Mouse (Mus musculus) 3T3-L1 (cell line): ENCODE results near the gene Rbms1.

ENCODE experiments used
- DNase-seq: peaks from one replicate; pipeline ENCODE4 v3.0.0-alpha.2; 2015; ENCODE audit warnings: low read depth, low spot score

Gene Rbms1

DNA sequence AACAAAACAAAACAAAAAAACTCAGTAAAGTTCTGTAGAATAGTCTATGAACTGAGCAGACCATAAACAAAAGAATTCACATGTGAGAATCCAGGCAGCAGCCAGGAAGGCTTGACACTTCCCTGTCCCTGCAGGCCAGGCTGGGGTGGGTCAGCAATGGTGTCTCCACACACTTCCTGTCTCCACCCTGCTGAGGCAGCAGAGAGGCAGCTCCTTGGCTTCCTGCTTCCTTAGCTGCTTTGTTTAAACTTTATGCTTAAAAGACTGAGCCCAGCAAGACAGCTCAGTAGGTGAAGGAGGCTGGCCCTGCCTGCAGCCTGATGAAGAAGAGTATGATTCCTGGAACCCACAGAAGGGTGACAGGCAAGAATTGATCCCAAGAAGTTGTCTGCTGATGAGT is 152.4 kb downstream of the Rbms1 start:
- DNase-seq, result peak; percentile 82

DNA sequence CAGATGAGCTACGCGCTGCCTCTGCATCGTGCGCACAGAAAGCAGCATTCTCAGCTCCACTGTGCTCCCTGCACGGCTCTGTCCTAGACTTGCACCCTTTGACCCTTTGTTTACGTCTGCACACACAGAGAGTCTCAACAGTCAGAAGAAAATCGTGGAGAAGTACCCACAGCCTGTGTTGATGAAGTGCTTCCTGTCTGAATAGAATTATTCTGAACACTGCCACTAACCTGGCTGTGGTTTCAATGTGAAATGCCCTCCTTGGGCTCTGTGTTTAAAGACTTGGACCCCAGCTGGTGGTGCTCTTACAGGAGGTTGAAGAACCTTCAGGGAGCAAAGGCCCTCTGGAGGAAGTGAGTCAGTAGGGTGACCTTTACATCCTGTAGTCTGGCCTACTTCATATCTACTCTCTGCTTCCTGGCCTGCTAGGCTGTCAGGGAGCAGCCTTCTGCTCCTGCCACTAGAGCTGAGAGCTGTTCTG is 153.5 kb downstream of the Rbms1 start:
- peak; percentile 52 for DNase-seq

DNA sequence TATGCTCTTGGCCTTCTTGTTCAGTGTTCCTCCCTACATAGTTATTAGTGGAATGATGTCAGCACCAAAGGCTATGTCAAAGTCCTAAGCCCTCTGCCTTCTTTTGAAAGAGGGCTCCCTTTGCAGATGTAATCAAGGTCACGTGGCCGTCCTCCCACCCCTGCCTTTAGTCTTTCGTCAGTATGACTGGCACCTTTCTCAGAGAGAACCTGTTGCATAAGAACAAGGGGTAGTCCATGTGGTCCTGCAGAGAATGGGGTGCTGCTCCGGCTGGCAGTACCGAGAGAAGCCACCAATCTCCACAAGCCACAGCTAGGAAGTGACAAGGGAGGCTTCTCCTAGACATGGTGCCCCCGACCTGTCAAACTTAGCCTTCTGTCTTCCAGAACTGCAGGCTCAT is 154.2 kb downstream of the Rbms1 start:
- no peak for DNase-seq

DNA sequence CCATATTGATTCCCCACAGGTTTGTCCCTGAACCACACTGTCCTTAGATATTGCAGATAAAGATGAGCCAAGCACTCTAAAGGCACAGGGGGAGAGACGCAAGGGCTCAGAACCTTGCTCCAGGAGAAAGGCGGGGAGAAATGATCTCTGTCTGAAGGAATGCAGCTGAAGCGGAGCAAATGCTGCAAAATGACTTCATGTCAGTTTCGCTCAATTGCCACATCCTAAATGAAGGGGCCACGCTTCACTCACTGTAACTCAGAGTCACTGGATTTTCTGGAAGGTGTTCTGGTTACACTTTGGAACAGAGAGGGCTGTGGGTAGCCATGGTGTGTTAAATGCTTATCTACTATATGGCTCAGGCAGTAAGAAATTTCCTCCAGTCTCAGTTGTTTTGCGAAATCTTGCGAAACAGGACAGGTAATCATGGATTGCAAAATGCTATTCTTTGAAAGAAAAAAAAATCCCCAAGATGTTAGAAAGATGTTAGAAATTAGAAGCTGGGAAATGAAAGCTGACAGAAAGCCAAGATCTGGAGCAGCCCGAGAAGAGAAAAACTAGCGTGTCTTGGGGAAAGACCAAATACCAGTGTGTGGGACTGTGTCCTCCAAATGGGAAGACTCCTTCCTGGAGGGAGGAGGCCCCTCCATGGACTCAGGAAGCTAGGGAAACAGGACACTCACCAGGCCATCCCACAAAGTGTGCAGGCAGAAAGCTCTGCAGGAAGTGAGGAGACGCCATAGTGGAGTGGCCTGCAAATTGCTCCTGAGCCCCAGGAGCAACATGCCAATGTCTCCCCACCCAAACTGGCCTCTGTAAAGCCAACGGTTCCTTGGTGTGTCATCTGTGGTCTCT is 155.4 kb downstream of the Rbms1 start:
- peak; percentile 88 for DNase-seq

DNA sequence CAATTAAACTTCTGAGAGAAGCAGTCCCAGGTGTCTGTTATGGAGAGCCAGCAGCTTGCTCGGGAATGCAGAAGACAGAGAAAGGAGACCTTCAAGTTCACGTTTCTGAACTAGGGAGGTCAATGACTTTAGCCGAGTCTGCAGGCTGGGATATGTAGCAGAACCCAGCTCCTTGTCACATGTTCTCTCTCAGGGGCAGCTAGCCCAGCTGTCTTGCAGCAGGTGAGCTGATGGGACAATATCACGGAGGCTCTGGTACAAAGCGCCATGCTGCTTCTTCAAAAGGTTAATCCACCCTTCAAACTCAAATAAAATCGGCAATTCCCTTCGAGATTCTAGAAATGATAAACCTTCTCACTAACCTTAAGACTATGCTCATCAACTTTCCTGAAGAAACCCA is 158.2 kb downstream of the Rbms1 start:
- DNase-seq, result no peak

DNA sequence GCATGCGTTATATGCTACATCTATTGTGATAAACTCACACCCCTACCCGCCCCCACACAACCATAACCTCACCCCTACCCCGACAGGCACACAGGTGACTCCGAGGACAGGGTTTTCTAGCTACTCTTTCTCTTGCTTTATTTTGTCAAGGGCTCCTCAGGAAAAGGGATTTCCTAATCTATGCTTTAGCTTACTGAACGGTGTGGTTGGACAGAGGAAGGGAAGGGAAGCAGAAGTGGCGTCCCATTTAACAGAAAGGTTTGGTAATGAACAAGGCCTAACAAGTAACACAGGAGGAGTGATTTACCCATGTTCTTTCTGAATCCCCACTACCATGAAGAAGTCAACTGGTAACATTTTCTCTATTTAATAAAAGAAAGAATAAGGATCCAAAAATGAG is 159.6 kb downstream of the Rbms1 start:
- DNase-seq, result no peak

DNA sequence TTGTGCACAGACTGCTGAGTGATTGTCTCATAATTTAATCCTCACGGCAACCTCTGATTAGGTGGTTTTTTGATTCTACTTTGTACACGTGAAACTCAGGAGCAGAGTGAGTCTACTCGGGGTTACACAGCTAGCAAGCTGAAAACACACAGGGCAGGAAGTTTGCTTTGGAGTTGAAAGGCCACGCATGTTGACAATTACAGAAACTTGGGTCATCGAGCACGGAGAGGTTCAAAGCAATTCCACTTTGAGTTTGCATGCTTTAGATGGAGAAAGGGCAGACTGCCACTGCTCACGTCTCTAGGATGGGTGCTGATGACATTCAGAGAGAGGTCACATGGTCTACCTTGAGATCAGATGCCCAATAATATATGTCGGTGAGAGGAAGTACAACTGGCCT is 160.2 kb downstream of the Rbms1 start:
- no peak for DNase-seq

DNA sequence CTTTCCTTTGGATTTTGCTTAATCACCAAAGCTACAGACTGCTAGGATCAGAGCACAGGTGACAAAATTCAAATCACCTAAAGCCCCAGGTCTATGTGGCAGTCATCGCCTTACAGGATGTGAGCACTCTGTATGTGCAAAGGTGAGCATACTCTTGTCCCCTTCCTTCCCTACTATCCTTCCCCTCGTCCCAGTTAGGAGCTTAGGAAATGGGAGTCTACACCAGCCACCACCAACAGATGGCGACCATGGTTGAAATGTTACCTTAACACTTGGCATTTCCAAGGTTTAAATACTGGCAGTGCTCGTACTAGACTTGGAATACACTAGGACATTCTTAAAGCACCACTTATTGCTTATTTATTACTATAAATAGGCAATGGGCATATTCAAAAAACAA is 160.8 kb downstream of the Rbms1 start:
- peak; percentile 71 for DNase-seq

DNA sequence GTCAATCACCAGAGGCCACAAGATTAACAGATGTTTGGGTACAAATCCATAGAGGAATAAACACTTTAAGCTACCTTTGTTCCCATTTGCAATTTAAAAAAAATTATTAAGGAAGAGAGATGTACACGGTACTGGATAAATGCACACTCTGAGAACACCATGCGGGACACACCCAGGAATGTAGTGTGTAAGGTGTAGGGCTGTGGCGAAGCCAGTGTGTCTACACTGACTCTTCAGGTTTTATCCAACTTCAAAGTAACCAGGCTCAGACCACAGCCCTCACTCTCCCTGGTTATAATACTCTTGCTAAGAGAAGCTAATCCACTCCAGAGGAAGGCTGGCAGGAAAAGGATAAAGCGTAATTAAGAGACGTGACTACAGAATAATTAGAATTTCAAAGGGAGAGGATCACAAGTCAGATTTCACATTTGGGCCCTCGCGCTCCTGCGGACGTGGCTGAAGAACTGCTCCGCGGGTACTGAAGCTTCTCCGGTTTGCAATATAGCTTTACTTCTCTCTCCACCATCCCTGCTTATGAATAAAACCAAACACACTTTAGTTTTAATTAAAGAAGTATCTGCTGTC is 161.3 kb downstream of the Rbms1 start:
- DNase-seq, result no peak

DNA sequence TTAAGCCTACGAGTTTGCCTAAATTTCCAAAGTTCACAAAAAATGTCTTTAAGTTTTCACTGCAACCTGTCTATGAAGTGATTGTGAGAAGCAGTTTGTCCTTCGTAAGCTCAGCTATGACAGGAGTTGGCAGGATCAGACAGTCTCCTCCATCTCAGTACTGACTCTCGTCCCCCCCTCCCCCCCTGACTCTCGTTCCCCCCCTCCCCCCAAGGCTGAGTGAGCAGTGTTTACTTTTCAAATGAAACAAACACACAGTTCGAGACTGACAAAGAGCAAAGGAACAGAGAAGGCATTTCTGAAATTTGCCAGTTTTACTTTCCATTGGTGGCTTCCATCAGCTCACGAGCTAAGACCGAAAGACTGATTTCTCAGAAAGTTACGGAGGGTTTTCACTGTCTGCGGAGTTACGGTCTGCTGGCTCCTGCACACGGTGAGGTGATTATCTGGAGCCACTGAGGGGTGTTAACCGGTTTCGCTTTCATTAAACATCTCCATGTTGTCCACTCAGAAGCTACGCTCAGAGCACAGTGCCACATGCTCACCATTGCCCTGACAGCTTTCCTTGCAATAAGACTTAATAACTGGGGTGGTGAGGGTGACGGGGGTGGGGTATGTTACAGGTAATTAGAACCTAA is 162.0 kb downstream of the Rbms1 start:
- DNase-seq, result no peak

DNA sequence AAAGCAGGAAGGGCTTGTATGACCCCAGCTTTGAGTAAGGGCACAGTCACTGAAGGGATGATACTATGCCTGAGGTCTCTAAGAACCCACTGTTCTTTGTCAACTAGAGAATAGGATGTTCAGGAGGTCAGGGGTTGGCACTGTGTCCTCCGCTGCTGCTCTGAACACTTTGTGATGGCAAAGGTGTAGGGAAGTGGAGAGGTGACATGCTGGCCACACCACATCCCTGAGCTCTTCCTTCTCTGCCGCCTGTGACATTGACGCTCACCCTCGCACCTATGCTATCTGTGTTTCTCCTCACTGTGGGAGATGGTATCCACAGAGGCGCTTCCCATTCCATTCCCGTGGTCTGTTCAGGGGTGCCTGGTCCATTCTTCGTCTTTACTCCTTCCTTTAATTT is 163.2 kb downstream of the Rbms1 start:
- DNase-seq, result no peak

DNA sequence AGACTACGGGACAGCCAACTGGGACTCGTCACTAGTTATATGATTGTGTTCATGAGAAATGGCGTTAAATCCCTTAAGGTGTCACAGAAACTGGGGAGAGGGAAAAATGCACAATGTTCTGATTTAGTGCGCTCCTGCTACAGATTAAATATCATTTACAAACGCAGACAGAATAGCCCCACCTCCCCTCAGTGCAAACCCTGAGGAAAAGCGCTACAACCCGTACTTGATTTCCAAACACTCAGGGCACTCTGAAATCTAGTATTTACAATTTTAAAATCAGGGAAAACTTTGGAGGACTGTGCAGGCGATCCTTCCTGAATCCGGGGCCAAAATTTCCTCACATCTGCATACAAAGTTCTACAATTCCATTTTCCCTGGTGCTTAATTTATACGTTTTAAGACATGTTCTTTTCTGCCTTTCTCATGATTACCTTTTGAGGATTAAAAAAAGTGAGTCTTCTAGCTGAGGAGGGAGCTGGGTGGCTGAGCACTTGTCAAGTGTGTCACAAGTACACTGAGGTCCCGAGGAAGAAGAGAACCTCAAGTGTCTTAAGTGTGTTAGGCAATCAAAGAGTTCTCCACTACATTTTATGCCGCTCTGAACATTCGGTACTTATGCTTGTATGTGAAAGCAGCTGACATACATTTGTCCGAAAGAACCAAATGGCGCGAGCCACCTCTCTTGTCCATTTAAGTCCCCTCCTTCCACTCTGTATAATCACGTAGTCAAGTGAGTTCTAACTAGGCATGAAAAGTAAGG is 164.0 kb downstream of the Rbms1 start:
- no peak for DNase-seq

DNA sequence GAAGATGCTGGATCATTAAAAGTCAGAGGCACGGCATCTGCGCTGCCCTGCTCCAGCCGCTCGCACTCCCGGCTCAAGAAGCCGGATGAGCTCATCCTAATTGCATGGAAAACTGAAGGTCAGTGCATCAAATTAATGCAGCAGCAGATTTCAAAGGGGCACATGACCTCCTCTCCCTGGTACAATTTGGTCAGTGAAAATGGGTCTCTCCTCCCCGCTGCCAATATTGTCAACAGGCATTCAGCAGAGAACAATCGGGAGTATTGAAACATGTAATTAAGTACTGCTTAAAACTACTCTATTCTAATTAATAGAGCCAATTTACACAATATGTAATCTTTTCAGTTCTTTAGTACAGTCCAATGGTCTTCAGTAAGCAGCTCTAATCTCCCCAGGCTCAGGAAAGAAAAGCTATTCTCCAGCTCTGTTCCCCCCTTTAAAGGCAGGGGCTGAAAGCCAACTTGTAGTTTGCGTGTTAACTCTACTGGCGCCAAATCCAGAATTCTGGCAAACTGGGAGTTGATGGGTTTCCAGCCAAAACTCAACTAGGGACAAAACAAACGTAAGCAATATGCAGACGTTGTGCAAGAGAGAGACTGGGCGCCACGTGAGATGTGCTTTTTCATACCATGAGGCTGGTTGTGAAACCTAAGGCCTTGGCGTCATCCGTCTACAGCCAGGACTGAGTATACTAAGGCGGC is 165.9 kb downstream of the Rbms1 start:
- DNase-seq, result no peak

DNA sequence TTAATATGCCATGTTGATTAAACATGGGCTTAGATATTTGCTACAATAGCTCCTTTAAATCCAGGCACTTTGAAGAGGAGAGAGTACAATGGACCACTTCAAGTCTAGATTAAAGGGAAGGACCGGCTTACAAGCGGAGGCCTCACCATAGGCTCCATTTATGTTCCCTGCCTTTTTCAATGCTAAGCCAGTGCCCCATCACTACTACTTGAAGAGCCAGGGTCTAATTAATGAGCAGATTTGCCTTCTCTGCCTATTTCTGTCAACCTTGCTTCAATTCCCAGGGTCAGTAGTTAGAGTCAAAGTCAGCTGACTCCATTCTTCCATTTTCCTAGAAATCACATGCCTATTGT is 166.4 kb downstream of the Rbms1 start:
- no peak for DNase-seq

DNA sequence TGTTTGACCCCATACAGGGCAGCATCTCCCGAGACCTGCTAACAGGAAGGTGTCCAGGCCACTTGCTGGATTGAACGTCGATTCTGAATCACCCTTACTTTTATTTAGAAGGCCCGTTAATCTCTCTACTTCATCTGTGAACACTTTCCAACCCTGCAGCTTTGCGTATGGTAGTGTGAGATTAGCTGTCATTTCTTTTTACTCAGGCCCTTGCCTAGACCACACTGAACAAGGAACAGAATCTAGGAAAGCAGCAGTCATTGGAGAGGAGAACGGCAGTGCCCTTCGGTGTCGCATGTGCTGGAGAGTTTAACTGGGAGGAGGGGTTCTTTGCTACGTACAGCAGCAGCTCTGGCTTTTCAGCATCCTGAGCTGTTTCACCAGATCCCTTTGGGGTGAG is 167.1 kb downstream of the Rbms1 start:
- DNase-seq, result no peak

DNA sequence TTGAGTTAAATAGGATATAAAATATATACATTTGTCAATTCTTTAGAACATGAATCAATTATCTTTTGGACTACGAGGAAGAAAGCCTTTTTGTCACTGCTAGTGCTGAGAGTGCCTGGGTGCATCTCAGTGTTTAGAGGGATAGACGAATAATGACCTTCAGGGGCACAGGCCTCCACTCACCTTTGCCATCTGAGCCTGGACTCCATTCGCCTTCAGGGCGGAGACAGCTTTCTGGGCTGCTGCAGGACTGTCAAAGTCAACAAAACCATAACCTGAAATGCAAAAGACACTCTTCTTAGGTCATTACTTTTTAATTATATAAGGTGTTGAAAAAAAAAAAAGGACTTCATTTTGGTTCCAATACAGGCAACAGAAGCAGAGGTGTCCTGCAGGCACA is 170.5 kb downstream of the Rbms1 start:
- DNase-seq, result no peak

DNA sequence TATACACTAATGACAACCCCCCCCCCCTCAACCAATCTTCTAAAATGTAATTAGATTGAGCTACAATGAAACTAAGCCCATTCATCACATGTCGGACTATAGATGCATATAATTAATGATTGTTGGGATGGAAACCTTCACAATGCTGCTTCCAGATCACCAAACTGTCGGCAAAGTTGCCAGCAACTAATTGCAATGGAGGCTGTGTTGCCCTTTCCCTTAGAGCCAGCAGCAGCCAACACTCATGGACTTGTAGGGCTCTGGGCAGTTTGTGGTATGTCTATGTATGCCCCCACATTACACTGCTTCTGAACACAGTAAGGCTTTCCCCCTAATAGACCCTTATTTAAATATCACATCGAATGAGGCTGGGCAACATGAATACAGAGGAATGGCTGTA is 173.9 kb downstream of the Rbms1 start:
- DNase-seq, result no peak

DNA sequence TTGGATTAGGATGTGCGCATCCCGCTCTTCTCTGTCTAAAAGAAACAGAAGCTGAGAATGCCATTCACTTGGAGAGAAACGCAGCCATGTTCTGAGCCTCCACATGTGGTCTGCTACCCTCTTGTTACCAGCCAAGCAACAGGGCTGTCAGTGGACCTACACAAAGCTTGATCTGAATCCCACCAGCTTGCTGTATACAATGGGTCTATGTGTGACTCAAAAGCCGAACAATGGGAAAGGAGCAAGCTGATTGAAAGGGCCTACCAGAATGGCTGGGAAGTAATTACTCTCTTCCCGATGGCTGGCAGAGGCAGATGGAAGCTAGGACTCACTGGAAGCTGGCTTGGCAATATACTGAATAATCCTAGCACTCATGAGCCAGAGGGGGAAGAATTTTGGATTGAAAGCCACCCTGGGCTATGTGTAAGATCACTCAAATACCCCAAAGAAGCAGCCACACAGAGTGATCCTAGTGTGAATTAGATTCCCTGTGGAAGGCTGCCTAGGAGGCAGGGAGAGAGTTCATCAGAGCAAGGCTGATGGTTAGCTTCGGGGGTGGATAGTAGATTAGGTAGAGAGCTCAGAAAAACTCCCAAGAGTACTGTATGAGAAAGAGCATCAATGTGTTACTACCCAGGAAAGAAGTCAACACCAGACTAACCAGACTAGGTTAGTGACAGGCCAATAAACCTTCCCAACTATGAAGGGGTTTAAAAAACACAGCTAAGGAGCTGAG is 174.7 kb downstream of the Rbms1 start:
- DNase-seq, result no peak

DNA sequence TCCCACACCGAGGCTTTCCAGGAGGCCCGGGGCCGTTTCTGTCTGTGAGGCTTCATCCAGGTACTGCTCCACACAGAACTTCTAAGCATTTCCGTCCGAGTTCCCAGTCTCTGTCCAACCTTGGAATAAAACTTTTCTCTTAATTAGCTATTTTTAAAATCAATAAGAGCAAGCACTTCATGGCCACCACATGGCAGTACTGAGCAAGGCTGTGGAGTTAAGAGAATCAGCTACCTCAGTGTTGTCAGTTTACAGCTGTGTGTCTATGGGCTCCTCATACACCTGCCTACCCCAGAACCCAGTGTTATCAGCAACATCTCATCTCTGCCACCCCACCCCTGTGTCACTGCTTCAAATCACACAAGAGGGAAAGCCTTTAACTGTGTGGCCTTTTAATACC is 175.9 kb downstream of the Rbms1 start:
- DNase-seq, result no peak

DNA sequence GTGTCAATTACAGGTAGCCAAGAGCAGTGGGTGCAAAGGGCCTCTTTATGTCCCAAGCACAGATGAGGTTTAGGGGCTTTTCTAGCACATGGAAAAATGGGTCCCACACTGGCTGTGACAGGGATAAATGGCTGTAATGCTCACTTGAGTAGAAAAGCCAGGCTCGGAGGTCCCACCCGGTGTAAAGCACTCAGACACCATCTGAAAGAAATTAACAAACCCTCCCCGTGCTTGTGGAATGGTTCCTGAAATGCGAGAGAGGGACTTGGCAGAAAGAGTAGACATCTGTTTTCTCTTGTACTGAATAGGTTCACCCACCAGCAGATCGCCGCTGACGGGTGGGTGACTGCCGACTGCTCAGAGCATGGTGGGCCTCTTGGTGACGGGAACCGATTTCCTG is 176.7 kb downstream of the Rbms1 start:
- DNase-seq, result no peak

DNA sequence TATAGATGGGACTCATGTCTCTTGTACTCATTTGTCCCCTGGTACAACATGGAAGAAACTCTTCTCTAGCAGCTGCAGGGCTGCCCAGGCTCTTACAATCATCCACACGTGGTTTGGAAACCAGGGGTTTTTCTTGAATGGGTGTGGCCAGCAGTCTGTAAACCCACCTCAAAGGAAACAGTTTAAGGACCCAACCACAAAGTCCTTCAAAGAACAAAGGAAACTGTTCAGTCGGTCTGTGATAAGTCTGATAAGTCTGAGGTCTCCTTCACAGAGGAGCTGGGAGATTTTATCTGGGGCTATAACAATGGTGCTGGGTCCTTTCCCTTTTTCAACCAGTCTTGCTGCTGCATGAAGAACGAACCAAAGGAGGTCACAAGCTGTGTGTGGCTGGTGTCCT is 188.5 kb downstream of the Rbms1 start:
- no peak for DNase-seq
